Mouse (Mus musculus) MEL (cell line): Measurements from ENCODE around the gene Gdf3.

Source experiments
- E2F4 ChIP-seq: IDR thresholded peaks from 2 replicates; pipeline ENCODE4 v1.6.1; 2011; ENCODE audit warnings: low read depth, low read length, improper control_type of control experiment, borderline replicate concordance
- EP300 ChIP-seq, 2 experiments: IDR thresholded peaks; 2 replicates each; pipeline ENCODE4 v1.6.1; 2011; ENCODE audit warnings: improper control_type of control experiment in 2 of 2, low read length in 2 of 2, low read depth in 1 of 2, mild to moderate bottlenecking in 1 of 2
- POLR2A ChIP-seq, 2 experiments: IDR thresholded peaks; 2 replicates each; pipeline ENCODE4 v1.6.1; 2011 to 2012; ENCODE audit warnings: low read length in 2 of 2, mild to moderate bottlenecking in 2 of 2, control low read depth in 1 of 2, improper control_type of control experiment in 1 of 2, low read depth in 1 of 2, moderate library complexity in 1 of 2; ENCODE audit not compliant: control insufficient read depth in 1 of 2, insufficient read depth in 1 of 2, poor library complexity in 1 of 2

DNA sequence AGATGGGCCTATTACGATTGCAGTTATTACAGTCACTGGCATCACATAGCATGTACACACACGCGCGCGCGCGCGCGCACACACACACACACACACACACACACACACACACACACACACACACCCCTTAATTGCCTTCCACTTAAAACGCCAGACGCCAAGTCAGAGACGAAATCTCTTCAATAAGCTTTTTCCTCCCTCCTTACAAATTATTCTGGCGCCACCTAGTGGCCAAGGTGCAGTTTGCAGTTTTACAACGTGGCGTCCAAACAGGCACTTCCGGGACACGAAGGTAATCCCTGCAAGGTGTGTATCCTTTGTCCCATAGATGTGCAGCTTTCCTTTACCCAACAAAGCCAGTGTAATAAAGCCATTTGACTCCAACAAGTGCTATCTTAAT is 49.5 kb downstream of the Gdf3 start:
- TF ChIP-seq EP300 (IDR thresholded peaks at IDR 0.05; ENCODE audit: low read depth in 1 of 2, low read length in 2 of 2) (0 out of 4 replicates have a peak, but pooled peaks of 1 of the 2 experiments have one; percentile 25), POLR2A (IDR thresholded peaks at IDR 0.05; ENCODE audit: control insufficient read depth in 1 of 2, insufficient read depth in 1 of 2, low read depth in 1 of 2, low read length in 2 of 2, poor library complexity in 1 of 2) (no peak), E2F4 (no peak)
